Mouse (Mus musculus): ENCODE results near the gene Metap1d.
A peak's percentile ranks its signal among the peaks of the same experiment; 100 is the strongest.

The Metap1d gene

DNA sequence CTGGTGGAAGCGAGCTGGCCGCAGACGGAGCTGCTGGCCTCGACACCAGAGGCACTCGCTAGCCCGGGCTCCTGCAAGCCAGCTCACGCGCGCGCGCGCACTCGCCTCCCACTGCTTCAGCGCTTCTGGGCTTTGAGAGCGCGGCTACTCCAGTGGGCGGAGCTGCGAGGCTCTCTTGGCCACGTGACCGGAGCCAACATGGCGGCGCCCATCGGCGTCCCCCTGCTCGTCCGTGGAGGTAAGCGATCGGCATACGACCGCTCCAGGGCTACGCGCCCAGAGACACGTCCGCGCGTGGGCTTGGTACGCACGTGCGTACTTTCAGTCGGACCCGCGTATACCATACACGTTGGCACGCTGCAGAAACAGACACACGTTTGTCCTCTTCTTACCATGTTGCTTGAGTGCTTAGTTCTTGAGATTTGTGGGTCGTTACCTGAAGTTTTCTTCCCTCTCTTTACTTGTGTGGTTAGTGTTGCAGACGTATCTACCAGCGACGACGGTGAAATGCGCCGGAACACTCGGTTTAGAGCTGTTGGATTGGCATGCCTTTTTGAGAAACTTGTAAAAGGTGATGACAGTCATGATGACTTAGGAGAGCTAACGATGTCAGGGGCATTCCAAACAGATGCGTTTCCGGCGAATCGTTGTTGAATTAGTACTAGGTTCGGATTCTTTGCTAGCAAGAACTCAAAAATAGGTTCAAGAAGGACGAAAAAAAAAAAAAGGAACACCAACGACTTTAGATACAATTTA is at the start of gene Metap1d:
Gene Metap1d, plus strand, starts transcription at position 116 of the 756 bp plus-strand sequence.
- DNase-seq (ENCODE audit: low spot score) = peak; percentile 93

DNA sequence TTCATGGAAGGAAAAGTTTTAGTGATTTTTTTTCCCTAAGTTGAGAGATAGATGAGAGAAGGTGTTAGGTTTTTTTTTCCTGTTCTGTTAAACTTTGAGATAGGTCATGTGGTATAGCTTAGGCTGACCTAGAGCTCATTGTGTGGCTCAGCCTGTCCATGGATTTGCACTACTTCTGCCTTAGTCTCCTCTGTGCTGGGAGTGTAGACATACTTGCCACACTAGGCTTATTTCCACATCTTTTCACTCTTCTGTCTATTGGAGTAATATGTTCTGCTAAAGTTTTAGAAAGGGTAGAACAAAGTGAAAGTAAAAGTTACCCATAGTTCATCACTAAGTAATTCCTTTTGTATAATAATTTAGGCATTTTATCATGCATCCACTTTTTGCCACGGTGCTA is 47.5 kb upstream of the Metap1d start:
- no peak for DNase-seq (ENCODE audit: low spot score)

DNA sequence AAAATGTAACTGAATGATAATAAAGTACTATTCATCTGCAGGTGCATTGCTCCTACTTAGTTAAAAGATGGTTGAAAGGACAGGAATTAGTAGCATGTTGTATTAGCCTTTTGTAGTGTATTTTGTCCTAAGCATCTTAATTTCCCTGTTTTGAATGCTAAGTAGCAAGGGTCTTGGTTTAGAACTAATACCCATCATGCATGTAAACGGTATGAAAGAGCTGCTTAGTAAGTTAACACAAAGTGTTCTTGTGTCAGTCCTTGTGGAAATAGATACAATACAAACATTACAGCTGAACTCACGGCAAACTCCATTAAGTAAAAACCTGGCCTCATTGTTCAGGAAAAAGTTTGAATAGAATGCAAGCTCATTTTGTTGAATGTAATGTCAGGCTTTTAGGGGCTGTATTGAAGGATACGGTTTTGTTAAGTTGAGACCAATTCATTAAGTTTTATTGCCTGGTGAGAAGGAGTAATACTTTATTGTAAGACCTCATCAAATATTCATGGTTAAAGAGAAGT is 34.3 kb upstream of the Metap1d start:
- no peak for DNase-seq (ENCODE audit: low spot score)

DNA sequence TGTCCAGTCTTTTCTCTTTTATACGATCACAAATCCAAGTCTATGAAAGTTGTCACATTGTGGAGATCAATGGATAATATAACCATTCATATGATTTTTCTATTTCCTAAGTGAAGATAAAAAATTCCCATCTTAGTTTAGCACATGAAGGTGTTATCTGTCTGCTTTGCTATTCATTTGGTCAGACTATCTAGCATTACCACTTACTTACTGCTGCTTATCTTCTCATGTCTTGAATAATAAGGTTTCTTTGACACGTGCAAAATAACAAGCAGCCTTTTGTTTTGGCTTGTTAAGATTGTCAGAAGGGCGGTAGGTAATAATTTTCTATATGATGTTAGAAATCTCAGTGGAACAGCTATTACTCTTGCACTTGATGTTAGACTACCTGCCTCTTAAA is 33.7 kb upstream of the Metap1d start:
- no peak for DNase-seq (ENCODE audit: low spot score)

DNA sequence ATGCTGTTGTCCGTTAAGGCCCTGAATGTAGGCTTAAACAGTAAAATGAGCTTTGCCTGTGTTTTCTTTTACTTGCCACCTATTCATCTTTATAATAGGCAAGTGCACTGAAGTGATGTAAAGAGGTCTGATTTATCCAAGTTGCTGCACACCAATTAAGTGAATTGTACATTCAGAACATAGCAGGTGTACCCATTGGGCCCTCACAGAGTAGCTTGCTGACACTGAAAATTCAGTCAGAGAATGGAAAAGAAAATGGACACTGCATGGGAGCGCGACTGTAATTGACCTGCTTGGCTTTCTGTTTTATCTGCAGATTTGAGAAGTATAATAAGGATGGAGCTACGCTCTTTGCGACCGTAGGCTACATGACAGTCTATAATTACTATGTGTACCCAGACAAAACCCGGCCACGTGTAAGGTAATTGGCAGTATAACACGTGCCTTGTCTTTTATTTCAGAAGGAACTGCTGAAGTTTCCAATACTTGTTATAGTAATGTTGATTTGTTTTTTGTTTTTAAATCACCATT is 32.1 kb upstream of the Metap1d start:
- no peak for DNase-seq (ENCODE audit: low spot score)

DNA sequence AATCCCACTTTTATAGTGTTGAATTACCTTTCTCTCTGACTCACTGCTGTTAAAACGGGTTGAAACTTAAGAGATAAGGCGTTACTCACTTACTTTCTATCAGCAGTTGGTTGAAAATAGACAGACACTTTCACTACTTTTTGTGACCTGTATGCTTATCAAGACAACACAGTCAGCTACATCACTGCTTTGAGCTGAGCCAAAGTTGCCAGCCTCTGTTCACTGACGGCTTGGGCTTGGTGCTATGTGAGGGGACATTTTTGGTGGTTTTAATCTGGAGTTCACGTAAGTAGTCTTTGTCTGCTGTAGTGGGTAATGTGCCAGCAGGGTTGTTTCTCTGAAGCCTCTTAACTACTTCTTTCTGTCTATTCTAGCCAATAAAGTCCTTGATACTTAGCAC is 28.5 kb upstream of the Metap1d start:
- no peak for DNase-seq (ENCODE audit: low spot score)

DNA sequence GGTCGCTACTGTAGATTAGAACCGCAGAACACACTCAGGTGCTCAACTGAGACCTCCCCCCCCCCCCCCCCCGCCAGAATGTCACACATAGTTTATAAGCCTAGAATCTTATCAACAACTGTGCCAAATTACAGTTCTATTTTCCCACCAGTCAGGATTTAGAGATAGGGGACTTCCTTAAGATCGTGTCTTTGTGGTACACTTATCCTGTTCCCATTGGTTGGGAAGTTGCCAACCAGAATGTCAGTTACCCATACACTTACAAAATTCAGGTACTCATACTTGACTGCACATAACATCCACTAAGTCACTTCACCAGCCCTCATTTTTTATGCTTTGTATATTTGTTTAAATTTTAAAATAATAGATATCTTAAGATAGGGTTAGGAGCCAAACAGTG is 17.6 kb upstream of the Metap1d start:
- no peak for DNase-seq (ENCODE audit: low spot score)

DNA sequence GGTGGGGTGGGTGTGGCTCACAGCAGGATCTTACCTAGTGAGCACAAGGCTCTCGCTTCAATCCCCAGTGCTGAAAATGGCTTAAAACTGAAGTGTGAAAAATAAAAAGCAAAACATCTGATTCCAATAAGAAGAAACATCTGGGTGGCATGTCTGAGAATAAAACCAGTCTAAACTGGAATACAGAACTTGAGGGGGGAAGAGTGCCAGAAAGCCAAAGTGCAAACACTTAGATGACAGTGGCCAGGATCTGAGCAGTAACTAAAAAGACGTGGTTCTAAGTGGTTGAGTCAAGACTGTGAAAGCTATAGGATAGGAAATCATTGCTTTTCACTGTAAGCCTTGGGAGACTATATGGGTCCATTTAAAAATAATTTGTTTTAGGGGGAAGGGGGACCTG is 9.7 kb upstream of the Metap1d start:
- DNase-seq (ENCODE audit: low spot score) = no peak

DNA sequence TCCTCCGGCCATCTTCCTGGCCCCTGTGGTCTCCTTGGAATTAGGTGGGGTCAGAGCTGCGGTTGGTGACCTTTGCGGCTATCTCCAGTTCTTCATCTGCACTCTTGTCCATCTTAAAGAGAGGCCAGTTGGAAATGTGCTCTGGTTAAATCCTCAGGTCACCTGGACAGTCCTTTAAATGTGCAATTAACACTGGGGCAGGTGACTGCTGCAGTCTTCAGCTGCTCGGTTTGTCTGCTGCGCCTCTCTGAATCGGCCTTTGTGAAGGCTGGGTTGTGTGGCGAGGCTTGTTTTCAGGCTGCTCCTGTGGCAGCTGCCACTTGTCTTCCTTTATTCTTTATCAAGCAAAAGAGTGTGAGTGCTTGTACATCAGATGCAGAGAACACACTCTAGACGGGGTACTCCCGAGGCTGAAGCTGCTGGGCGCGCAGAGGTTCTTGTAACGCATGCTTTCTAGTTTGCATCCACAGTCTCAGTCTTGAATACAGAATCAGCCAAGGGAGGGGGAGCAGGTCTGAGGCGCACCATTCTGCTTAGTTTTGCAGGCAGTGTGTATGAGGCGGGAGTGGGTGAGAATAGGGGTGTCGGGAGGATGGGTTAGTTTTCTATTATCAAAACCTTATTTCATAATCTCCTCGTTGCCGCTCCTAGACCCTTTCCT is 7.4 kb upstream of the Metap1d start:
- DNase-seq (ENCODE audit: low spot score) = no peak

DNA sequence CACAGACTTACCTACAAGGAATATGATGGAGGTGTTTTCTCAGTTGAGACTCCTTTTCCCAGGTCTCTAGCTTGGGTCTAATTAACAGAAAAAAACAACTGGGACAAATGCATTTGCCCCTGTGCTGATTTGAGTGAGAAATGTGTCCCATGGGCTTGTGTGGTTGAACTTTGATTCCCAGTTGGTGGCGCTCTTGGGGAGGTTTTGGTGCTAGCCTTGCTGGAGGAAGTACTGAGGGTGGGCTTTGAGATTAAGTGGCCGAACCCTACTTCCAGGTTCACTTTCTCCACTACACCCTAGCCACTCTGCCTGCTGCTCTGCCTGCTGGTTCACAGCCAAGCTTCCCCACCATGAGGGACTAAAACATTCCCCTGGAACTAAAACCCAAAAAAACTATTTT is 3.5 kb upstream of the Metap1d start:
- DNase-seq (ENCODE audit: low spot score) = no peak

DNA sequence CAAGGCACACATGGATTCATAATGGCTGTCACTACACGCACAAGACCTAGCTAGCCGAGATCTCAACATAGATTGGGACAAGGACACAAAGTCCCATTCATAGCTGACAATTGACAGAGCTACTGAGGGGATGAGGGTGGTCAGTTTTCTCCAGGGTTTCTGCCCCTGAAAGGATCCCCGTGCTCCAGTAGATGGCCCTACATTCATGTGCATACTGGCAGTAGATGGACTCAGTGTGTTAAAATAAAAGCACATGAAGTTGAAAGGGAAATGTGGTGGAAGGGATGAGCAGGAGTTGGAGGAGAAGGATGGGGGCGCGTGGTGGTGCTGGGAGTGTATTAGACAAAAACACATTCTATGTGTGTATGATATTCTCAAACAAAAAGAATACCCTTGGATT is 1.3 kb upstream of the Metap1d start:
- DNase-seq (ENCODE audit: low spot score) = no peak

DNA sequence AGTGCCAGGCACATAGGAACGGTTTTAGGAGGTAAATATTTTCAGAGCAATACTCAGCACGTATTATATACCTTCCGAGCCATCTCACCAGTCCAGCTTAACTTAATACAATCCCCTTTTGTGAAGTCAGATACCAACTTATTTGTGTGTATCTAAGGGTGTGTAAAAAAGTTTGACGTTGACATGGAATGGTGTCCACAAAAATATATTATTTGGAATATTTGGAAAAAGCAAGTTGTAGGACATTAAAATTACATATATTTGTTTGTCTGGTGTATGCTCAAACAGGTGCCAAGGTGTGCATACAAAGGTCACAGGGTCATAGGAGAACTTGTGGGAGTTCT is 813 bp downstream of the Metap1d start:
- DNase-seq (ENCODE audit: low spot score) = no peak

DNA sequence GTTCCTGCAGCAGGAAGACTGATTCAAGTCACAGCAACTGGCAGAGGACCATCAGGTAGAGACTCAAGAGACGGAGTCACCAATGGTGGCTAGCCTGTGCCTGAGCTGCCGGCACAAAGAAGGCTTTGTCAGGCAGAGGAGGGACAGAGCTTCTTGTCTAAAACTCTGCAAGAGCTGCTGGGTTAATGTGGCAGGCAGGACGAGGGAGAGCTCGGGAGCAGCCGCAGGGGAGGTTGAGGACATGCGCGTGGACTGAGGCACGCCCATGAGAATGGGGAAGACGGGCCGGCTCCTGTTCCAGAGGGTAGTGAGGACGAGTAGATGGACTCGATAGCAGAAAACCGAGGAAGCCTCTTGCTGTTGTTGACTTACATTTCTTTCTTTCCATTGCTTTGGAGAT is 5.5 kb downstream of the Metap1d start:
- no peak for DNase-seq (ENCODE audit: low spot score)

DNA sequence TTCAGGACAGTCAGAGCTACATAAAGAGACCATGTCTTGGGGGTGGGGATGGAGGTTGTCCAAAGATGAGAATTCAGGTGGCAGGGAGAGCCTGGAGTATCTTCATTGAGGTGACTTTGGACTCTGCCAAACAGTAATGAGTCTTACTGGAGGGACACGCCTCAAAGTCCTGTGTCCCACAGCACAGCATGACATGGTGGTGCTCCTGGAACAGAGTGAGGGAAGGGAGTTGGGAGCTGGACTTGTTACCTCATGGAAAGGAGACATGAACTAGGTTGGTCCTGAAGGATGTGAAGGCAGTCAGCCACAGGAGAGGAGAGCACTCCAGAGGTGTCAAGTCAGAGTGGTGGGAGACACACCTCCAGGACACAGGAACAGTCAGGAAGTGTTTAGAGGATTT is 6.6 kb downstream of the Metap1d start:
- no peak for DNase-seq (ENCODE audit: low spot score)

DNA sequence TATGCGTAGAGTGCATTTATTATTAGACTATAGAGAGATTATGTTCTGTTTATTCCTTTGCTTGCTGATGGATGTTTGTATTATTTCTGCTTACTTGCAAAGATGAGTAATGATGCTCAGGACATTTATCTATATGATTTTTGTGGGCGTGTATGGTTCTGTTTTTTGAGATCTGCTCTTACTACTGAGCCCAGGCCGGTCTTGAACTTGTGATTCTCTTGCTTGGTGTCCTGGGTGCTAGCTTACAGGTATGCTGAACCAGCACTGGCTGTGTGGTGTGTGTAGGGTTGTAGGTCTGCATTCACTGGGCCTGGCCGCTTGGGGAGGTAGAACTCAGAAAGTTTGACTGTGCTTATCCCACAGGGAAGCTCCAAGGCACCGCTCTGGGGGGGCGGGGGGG is 8.1 kb downstream of the Metap1d start:
- DNase-seq (ENCODE audit: low spot score) = no peak

DNA sequence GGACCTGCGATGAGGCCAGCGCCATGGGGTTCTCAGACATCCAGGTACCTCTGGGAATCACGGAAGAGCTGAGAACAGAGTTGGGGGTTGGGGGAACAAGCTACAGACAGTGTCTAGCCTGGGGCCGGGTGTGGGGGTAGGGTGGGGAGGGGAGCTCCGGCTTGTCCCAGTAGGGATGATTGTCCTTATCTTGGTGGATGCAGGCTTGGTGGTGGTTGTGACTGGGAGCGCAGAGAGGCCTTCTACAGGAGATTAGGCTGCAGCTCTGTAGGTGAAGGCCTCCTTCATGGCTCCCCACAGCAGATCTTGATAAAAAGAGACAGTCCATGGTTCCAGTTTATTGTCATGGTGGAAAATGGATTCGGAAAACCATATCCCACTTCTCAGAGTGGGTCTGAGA is 8.5 kb downstream of the Metap1d start:
- DNase-seq (ENCODE audit: low spot score) = no peak

DNA sequence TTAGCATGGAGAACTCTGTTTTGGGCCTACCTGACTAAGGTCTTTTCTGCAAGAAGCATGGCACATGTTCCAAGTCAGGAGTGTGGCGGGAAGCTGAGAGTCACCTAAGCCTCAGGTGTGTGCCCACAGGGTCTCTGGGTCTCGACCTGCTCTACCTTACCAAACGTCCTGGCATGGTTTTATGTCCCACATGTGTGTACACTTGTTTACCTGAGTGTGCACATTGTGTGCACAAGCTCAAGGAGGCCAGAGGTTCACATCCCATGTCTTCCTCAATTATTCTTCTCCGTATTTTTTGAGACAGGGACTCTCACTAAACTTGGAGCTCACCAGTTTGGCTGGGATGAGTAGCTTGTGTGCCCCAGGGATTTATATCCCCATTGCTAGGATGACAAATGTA is 9.0 kb downstream of the Metap1d start:
- DNase-seq (ENCODE audit: low spot score) = no peak

DNA sequence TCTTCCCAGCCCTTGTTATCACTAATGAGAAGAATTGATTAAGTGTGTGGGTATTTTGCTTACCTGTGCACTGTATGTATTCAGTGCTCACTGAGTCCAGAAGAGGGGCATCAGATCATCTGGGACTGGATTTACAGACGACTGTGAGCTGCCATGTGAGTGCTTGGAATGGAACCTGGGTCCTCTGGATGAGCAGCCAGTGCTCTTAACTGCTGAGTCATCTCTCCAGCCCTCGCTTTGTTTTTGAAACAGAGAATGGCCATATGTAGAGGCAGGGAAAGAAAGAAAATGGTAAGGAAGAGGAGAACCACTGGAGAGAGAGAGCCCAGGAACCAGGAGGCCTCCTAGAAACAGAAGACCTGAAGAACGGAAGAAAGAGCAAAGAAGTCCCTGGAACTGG is 9.5 kb downstream of the Metap1d start:
- no peak for DNase-seq (ENCODE audit: low spot score)

DNA sequence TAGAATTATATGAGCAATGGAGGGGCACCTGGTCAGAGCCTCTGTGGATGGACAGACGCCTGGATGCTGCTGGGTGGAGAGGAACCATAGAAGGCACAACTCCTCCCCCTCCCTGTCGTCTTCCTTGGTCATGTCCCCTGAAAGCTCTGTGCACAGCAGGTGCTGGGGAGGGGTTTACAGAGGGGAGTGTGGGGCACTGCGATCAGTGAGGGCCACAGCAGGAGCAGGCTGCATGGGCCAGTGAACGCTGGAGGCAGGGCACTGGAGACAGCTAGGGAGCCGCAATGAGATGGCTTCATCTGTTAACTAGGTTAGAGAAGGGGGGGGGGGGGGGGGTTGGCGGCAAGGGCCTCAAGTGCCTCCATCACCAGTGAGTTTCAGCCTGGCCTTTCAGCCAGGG is 13.0 kb downstream of the Metap1d start:
- DNase-seq (ENCODE audit: low spot score) = no peak

DNA sequence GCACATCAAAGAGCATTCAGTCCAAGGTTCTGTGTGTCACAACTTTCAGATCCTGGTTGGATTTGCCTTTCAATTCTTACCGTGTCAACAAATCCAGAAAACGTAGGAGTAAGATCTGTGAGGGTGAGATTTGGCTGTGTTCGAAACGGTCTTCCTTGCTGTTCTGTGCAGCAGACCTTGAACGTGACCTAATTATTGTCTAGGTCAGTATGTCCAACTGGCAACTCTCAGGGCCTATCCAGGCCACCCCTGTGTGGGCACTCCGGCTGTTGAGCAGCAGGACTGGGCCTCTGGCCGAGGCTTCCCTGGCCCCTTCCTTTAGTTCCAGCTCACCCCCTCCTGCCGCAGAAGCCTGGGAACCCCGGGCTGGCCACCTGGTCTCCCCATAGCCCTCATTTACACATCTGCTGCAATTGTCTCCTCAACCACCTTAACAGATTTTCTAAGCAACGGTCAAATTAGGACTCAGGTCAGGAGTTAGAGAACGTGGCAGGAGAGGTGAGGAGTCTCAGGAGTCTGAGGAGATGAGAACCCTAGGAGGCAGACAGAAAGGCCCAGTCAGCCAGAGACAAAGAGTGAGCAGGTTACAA is 13.9 kb downstream of the Metap1d start:
- DNase-seq (ENCODE audit: low spot score) = peak; percentile 21

DNA sequence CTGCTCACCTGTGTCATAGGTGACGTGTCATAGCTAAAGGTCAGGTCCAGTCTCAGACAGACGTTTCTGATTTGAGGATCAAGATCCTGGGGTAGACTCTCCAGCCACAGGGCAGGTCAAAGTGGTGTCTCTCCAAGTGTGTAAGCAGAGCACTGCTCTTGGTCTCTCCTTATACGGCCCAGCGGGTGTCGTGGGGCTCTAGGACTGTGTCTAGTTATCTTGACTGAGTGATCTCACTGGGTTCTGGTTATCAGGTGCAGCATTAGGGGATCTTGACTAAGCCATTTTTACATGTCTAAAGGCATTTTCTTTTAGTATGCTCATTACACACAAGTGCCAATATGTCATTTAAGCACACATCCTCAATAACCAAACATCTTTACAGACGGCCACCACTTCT is 18.0 kb downstream of the Metap1d start:
- DNase-seq (ENCODE audit: low spot score) = no peak

DNA sequence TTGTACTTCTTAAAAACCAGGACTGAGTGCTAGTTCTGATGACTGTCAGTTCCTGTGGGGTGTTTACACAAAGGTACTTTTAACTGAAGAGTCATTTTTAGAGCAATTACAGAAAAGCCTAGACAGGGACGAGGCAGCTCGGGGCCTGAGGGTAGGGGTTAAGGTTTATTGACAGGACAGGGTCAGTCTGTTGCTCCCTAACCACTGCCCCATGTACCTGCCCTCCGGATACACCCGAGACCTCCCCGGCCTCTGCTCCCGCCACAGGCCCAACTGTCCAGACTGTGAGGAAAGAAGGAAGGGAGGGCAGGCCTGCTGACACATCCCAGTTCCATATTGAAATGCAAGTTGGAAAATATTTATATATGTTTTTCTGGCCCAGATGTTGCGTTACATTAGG is 20.8 kb downstream of the Metap1d start:
- DNase-seq (ENCODE audit: low spot score) = no peak

DNA sequence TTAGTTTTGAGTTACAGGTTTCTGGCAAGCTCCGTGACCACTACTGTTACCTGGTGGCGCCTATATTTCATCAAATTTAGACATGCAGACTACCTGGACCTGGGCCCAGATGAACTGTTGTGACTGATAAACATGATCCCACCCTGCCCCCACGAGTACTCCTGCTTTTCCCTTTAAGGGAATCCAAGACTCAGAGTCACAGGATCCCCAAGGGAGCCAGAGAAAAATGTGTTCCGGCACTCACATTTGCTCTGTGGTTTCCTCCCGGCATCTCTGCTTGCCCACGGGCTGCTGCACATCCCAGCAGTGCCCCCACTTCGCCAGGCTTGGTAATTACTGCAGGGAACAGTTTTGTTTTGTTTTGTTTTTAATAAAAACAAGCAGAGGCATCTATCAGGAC is 21.3 kb downstream of the Metap1d start:
- no peak for DNase-seq (ENCODE audit: low spot score)
